Mouse (Mus musculus): ENCODE measurements around the gene Guf1. TPM values are rescaled to one million over a fixed set of nuclear protein-coding genes. Genes with fewer than 3 reads are reported as not detected.

Gene Guf1
- total RNA-seq (2023), result 18.8 to 25.1 TPM (median 21.1 TPM) in 4 replicates

GRCm38 (mm10) chr5:69556628-69557403 is at the start of gene Guf1:
Gene Guf1 (plus strand): TSS chr5:69556923.

GRCm38 (mm10) chr5:69542489-69542888 is 14.2 kb upstream of the Guf1 start, which contains the start of gene Yipf7:
Gene Yipf7 (minus strand): TSS chr5:69542648.

DNA sequence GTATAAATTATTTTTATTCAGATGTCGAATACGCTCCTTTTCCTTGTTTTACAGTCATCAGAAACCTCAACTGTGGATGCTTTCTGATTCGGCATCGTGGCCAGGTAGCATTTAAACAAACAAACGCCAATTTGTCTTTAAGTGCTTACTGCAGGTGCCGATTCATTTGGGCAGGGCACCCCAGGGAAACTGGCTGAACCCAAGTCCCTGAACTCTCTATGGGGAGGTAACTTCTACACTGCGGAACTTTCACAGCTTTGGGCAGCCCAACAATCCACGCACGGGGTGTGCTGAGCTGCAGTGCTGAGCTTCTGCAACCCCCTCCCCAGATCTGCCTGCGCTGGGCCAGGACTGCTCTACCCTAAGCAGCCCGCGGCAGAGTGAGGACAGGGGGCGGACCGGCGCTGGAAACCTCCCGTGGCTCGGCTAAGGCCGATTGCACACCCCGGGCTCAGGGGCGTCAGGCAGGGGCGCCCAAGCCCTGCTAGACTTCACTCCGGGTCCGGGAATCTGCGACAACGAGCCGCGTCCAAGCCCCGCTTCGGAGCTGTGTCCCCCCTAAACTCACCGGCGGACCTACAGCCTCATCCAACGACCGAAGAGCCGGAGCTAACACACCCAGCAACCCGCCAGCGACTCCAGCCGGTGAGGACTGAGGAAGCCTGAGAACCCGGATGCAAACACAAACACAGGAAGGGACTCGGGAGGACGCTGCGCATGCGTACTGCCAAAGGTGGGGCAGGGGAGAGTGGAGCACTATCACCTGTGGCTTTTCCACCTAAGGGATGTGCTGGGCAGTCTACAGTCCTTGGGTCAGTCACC is 35.1 kb downstream of the Guf1 start, which contains the start of gene Gnpda2:
Gnpda2 (minus strand) TSS at position 701 of the 822 bp plus-strand sequence.

Other genes starting within 250 kb of the Guf1 start
- not detected in 4 replicates for gene Kctd8, start 215.2 kb upstream of the Guf1 start, total RNA-seq (2023)
- gene Yipf7, start 14.3 kb upstream of the Guf1 start, total RNA-seq (2023), result not detected in 4 replicates
- gene Gnpda2, start 35.4 kb downstream of the Guf1 start, total RNA-seq (2023), result 8.5 to 13.6 TPM (median 11.5 TPM) in 4 replicates